Mouse (Mus musculus): ENCODE measurements at regions not wholly inside any gene's neighbourhood (a gene's known extent, or its start where the extent isn't known, plus 50 kb on each side); places are given as distances from the start of the nearest gene placed in this dataset.
"Not testable (repeated sequence)": the region's sequence is repeated elsewhere in the genome, so short reads cannot be mapped to it uniquely, and the experiment has no call there.

GRCm38 (mm10) chr12:69485652-69486651 lies 96.9 kb downstream of the Vcpkmt start:
- DNase-seq (ENCODE audit: low spot score), result peak; percentile 70

- no peak for DNase-seq (ENCODE audit: low spot score)
Measured at GRCm38 (mm10) chr12:69481420-69481819, 101.4 kb downstream of the Vcpkmt start.

- DNase-seq (ENCODE audit: low spot score), result no peak
Measured at GRCm38 (mm10) chr12:69476631-69477091, 104.4 kb upstream of the Gm9887 start.

- DNase-seq (ENCODE audit: low spot score), result no peak
Measured at GRCm38 (mm10) chr12:69476131-69476530, 103.9 kb upstream of the Gm9887 start.

DNA sequence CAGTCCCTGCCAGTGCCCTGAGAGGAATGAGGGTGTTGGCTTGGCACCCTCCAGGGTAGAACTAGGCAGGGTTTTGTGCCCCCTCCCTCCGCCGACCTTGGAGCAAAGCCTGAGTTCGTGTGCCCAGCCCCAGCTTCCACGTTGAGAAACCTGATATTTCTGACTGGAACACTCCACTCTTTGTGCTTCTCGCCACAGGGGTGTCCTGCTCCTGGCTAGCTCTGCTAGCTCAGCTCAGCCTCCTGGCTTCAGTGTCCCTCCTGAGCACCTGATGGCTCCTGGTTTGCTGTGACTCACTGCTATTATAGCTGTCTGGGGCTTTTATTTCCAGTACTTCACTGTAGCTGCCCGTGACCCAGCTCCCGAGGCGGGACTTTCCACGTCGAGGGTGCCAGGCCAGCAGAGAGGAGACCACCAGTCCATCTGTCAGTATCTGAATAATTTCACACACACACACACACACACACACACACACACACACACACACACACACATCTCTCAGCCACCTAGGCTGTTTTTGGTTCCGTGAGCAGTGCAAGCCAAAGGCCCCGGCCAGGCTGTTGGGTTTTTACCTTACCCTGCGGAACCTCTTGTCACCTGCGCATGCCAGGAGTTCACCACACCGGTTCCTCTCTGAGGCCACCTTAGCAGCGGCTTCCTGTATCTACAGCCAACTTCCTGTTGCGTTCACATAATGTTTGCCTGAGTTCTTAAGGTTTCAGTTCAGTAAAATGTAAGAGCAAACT lies 102.8 kb upstream of the Gm9887 start:
- DNase-seq (ENCODE audit: low spot score), result peak; percentile 39

GRCm38 (mm10) chr12:69474141-69474915 lies 102.1 kb upstream of the Gm9887 start:
- DNase-seq (ENCODE audit: low spot score), result peak; percentile 35

- DNase-seq (ENCODE audit: low spot score), result no peak
Measured at GRCm38 (mm10) chr12:69473379-69474057, 101.3 kb upstream of the Gm9887 start.

DNA sequence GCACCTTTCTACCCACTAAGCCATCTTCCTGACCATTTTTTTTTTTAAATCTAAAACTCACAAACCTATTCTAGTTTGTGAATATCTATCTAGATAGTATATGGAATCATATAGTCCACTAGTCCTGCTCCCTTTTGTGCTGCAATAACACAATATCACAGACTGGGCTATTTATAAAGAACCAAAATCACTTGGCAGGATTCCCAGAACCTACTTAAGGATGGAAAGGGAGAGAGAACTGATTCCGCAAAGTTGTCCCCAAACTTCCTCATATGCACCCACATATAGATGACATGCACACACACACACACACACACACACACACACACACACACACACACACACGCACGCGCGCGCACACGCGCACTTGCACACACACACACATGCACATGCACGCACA lies 100.7 kb upstream of the Gm9887 start:
- DNase-seq (ENCODE audit: low spot score), result no peak

GRCm38 (mm10) chr12:69471876-69472275 lies 99.6 kb upstream of the Gm9887 start:
- DNase-seq (ENCODE audit: low spot score), result no peak

DNA sequence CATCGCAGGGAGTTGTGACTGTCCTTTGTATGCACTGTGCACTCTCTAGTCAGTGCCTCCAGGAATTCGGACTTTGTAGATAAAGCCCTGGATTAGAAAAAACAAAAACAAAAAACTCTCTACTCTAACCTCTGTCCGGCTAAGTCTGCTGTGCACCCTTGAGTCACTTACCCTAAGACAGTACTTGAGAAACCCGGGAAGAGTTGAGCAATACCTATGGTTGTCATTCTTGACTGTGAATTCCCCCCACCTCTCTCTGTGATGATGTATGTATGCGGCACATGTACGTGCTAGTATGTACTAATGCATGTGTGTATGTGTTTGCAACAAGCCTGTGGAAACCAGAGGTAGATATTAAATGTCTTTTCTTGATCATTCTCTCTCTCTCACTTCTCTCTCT lies 96.7 kb upstream of the Gm9887 start:
- DNase-seq (ENCODE audit: low spot score), result no peak

- no peak for DNase-seq (ENCODE audit: low spot score)
Measured at GRCm38 (mm10) chr12:69467363-69467762, 95.1 kb upstream of the Gm9887 start.

DNA sequence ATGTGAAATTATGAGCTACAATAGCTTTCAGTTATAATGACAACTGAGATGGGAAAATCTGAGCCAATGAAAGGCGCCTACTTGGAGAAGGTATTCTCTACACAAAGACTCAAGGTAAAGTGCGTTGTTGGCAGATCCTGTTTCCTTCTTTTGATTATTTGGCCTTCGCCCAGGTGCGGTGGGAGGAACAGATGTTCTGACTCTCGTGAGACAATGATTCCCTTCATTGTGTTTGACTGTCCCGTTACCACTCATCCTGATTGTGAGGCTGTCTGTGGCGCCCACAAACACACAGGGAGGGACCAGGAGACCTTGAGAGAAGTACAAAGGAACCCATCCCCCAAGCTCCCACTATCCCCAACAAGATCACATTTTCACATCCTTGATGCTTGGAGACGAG lies 92.6 kb upstream of the Gm9887 start:
- peak; percentile 65 for DNase-seq (ENCODE audit: low spot score)

GRCm38 (mm10) chr12:69463327-69463726 lies 91.1 kb upstream of the Gm9887 start:
- DNase-seq (ENCODE audit: low spot score), result not testable (repeated sequence)

DNA sequence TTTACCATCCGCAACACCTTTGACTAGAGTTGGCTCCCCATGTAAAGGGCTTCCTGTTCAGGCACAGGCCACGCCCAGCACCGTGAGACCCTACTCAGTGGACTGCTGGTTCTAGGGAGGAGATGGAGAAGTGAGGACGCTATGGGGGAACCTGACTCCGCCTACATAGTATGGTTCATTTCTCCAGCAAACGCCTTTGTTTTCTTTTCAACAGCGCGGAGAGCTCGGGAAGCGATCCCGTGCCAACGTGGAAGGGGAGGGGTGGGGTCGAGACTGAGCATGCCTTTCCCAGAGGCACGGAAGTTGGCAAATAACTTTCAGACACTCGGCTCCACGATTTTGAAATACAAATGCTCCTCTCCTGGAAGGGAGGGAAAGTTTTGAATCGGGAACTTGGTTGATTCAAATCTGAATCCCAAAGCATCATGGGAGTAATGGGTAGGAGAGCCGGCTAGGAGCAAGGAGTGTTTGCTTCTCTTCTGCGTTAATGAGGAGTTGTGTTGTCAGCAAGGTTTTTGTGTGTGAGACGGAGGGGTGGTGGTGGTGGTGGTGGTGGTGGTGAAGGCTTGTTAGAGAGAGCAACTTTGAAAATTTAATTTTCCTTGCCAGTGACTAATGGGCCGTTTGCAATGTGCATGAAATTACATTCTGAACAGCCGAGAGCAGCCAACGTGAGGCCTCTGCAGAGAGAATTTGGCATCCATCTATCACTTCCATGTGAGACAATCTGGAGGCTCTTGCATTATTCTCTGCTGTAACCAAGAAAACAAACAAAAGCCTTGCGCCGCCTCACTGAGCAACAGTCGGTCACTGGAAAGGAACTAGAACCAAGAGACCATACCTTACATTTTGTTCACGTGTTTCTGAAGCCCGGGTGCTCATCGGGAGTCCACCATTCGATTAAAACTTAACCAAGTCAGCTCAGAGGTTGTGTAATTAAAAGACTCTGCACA lies 89.9 kb upstream of the Gm9887 start:
- peak; percentile 64 for DNase-seq (ENCODE audit: low spot score)

DNA sequence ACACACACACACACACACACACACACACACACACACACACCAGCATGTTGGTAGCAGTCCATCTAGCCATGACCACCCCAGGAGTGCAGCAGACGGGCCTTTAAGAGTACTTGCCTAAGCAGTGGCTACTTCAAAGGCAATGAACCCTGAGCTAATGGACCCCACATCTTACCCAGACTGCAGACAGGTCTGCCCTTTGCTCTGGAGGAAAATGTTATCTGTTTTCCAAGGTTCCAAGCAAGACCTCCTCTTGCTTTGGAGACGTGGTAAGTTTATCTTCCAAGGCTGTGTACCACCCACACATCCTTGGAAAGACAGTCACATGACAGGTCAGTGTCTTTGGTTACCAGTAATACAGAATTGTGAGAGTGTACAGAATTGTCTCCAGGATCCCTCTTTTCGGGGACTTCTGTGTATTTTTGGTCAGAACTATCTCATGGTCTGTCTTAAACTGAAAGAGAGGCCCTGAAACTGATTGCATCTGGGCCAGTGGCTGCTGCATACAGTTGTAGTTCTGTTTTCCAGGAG lies 88.4 kb upstream of the Gm9887 start:
- DNase-seq (ENCODE audit: low spot score), result peak; percentile 24

GRCm38 (mm10) chr12:69458170-69458841 lies 86.0 kb upstream of the Gm9887 start:
- no peak for DNase-seq (ENCODE audit: low spot score)

DNA sequence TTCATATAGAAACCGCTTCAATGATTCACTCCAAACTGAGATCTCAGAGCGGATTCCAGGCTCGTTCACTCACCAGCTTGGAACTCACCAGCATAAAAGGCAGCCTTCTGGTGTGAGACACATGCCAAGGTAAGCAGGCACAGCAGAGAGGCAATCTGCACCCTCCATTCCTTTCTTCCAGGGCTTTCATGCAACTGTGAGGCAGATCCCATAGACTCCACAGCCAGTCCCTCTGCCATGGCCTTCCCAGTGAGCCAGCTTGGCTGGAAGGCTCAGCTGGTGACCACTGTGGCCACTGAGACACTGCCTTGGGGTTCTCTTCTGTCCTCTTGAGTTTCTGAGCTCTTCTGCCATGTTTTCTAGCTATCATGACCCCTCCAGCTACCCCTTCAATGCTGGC lies 84.5 kb upstream of the Gm9887 start:
- DNase-seq (ENCODE audit: low spot score), result no peak

DNA sequence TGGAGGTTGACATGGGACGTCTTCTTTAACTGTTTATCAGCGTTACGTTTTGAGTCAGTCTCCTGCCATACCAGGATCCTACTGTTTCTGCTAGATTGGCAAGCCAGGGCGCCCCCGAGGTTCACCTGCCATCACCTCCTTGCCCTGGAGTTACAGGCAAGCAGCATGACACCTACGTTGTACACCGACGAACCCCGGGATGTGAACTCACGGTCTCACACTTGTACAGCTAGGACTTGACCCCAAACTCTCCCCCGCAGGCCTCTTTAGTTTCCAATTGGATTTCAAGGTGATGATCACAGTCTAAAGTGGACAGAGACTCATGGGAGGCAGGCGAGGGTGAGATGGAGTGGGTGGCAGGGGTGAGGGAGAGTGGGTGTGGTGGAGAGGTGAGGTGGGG lies 83.9 kb upstream of the Gm9887 start:
- DNase-seq (ENCODE audit: low spot score), result no peak

DNA sequence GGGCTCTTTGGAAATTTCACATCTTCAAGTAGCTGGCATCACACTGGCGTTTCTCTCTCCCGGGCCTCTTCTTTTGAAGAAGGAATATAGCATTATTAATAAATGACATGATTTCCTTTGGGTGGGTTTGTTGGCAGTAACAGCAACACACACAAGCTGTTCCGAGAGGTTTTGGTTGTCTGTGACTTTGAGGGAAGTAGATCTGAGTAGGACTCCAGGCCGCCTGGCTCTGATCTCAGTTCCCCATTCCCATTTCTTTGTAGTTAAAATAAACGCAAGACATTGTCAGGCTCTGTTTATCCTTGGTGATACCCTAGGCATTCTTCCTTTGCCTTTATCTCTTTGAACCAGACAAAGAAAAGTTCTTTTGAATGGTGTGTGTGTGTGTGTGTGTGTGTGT lies 83.3 kb upstream of the Gm9887 start:
- no peak for DNase-seq (ENCODE audit: low spot score)

DNA sequence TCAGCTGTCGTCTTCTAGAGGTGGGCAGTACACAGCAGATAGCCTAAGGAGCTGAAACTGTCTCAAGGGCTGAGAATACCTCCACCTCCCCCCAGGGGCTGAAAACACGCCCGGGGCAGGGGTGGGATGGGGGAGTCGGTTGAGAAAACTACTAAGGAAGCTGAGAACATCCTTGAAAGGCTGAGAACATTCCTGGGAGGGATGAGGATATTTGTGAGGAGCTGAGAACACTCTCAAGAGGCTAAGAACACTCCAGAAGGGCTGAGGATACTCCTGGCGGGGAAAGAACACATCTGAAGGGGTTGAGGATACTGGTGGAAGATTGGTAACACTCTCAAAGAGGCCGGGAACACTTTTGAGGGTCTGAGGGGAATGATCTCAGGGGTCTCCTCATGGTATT lies 81.3 kb upstream of the Gm9887 start:
- DNase-seq (ENCODE audit: low spot score), result no peak

Measured in testis, postnatal 14 days (tissue).